Mouse (Mus musculus) erythroblast, embryonic 14.5 days (primary cell): ENCODE data around the gene Plekha4.

Experiments
- GATA1 ChIP-seq: IDR thresholded peaks from 2 replicates; pipeline ENCODE4 v1.6.1; 2012; ENCODE audit warnings: low read length, inconsistent platforms, mixed read lengths
- TAL1 ChIP-seq: IDR thresholded peaks from 3 replicates; pipeline ENCODE4 v1.6.1; 2012; ENCODE audit warnings: low read length, inconsistent platforms, mixed read lengths

DNA sequence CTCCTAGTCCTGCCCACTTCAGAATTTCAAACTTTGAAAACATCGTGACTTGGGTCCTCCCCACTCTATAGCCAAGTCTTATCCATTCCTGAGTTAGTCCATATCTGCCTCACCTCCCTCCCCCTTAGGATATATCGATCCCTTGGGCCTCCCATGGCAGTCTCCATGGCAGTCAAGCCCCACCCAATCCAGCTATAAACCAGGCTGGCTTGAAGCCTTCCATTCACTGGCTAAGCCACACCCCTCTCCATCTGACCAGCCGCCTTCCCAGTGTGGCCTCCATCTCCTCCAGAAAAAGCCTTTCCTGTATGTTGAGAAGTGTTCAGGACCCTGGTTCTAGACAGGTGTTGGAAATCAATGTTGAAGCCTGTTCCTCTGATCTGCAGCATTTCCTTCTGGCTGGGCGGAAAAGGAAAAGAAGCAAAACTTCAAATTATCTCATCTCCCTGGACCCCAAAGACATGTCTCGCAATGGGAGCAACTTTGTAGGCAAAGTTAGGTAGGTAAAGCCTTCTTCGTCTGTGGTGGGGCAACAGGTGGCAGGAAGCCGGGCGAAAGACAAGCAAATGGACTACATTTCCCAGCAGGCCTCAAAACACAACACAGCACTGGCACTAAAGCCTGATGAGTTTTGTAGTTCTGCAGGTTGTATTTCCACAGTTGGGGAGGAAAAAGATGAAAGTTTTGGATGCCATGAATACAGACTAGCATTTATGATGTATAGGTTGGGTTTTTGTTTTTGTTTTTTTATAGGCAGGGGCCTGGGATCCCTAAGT, 6.6 kb upstream of the Plekha4 start:
- TF ChIP-seq TAL1 (no peak), GATA1 (no peak)
